Mouse (Mus musculus) heart, embryonic 16.5 days (tissue): Measurements from ENCODE around the gene Xrcc1. TPM values are rescaled to one million over a fixed set of nuclear protein-coding genes. Genes with fewer than 3 reads are reported as not detected.

ENCODE experiments used
- ATAC-seq: fragments of 200-750 bp; cut with Nextera tagmentation; replicated peaks from 2 replicates; pipeline ENCODE4 v1.8.0; 2017; ENCODE audit warnings: moderate number of reproducible peaks; ENCODE audit not compliant: insufficient read depth, low FRiP score; ENCODE audit errors: extremely low read depth
- H3K27ac ChIP-seq: fragments of 300-500 bp; sonication (generic); 2 replicates; pipeline ENCODE4 v1.5.1; 2014; ENCODE audit warnings: mild to moderate bottlenecking, low read length, control low read depth, moderate library complexity
- H3K27me3 ChIP-seq: fragments of 300-500 bp; sonication (generic); 2 replicates; pipeline ENCODE4 v1.6.1; 2014; ENCODE audit warnings: low read length, mixed read lengths; ENCODE audit not compliant: control insufficient read depth, insufficient read depth
- H3K36me3 ChIP-seq: fragments of 300-500 bp; sonication (generic); 2 replicates; pipeline ENCODE4 v1.6.1; 2014; ENCODE audit not compliant: control insufficient read depth, insufficient read depth
- H3K4me1 ChIP-seq: fragments of 300-500 bp; sonication (generic); 2 replicates; pipeline ENCODE4 v1.6.1; 2014; ENCODE audit warnings: low read length, mixed read lengths; ENCODE audit not compliant: control insufficient read depth, insufficient read depth
- H3K4me2 ChIP-seq: fragments of 300-500 bp; sonication (generic); 2 replicates; pipeline ENCODE4 v1.6.1; 2014; ENCODE audit warnings: low read depth, mild to moderate bottlenecking, control low read depth, low read length
- H3K4me3 ChIP-seq: fragments of 300-500 bp; sonication (generic); 2 replicates; pipeline ENCODE4 v1.5.1; 2014; ENCODE audit warnings: mild to moderate bottlenecking, control low read depth, low read length
- H3K9ac ChIP-seq: fragments of 300-500 bp; sonication (generic); 2 replicates; pipeline ENCODE4 v1.6.1; 2014; ENCODE audit warnings: low read length, control low read depth
- H3K9me3 ChIP-seq: fragments of 300-500 bp; sonication (generic); replicated peaks from 2 replicates; pipeline ENCODE4 v1.6.1; 2016; ENCODE audit warnings: low read length; ENCODE audit not compliant: control insufficient read depth
- WGBS: fragments of 180-500 bp; shearing (Covaris S2); extraction: QIAGEN DNeasy Blood & Tissue Kit; methylation state at CpG from one replicate; pipeline ENCODE4 v1.1.7; 2014; 5-methylcytosine and 5-hydroxymethylcytosine counted together
- polyA plus RNA-seq: library from polyadenylated mRNA; unstranded; fragments of >200 nt; fragmentation: Nextera tagmentation; extraction: Ambion mirVana; gene quantifications from 2 replicates; pipeline ENCODE4 v1.2.1, GENCODE M21; 2015

Xrcc1 gene
- polyA plus RNA-seq, 1 experiment from 2014 or later: 91.5 TPM

GRCm38 (mm10) chr7:24523723-24524122 lies 22.4 kb upstream of the Xrcc1 start:
- Histone ChIP-seq H3K27me3 (no peaks in the 10 kb centered on the region), H3K27ac (no peak overlapping the region), H3K9ac (no peak overlapping the region), H3K4me3 (no peak overlapping the region), H3K36me3 (no peaks in the 10 kb centered on the region), H3K4me1 (no peaks in the 10 kb centered on the region), H3K9me3 (no peaks in the 10 kb centered on the region), H3K4me2 (no peak overlapping the region)
- WGBS: 78% methylated on average over 6 of the region's 6 CpGs
- no peak for ATAC-seq

DNA sequence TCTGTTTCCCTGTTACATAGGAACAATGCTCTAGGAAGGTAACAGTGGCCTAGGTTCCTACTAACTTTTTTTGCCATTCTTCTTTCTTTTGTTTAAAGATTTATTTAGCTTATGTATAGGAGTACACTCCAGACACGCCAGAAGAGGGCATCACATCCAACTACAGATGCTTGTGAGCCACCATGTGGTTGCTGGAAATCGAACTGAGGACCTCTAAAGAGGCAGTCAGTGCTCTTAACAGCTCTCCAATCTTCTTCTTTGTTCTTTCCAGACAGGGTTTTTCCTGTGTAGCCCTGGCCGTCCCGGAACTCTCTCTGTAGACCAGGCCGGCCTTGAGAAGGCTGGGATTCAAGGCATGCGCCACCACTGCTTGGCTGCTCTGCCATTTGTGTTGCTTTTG lies 21.1 kb upstream of the Xrcc1 start:
- peaks cover 6% of the 10 kb centered on the region for H3K4me1 ChIP-seq
- no peaks in the 10 kb centered on the region for H3K36me3 ChIP-seq
- no peak overlapping the region for H3K27ac ChIP-seq
- no peak overlapping the region for H3K9ac ChIP-seq
- no peak overlapping the region for H3K4me3 ChIP-seq
- ATAC-seq: no peak
- no peaks in the 10 kb centered on the region for H3K9me3 ChIP-seq
- 78% methylated on average over 6 of the region's 6 CpGs for WGBS
- no peaks in the 10 kb centered on the region for H3K27me3 ChIP-seq
- H3K4me2 ChIP-seq: no peak overlapping the region

DNA sequence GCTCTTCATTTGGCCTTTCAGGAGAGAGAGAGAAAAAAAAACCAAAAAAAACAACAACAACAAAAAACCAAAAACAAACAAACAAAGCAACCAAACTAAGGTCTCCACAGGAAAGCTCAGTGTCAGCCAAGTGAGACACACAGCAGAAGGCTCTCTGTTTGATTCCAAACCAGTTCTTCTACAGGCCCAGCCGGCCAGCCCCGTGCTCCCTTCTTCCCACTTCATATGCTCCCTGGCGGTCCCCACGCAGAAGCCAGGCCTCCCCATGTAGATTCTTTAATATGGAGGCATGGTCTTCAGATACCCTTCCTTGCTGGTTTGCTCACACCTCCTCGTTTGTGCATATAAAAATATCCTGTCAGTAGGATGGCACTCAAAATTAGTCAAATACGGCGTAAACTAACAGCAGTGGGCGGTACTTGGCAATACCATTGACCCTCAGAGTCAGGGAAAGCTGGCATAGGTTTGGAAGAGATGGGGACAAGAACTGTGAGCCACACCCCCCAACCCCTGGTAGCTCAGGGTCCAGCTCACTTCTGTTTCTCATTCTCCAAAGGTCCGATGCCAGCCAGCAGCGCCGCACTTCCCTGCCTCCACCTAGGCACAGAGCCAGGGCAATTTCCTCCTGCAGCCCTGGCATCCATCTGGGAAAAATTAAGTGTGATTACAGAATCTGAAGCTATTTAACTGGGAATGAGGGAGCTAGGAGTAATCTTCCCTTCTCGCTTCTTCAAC lies 20.2 kb upstream of the Xrcc1 start:
- WGBS: 79% methylated on average over 12 of the region's 12 CpGs
- Histone ChIP-seq H3K9ac (no peak overlapping the region), H3K9me3 (no peaks in the 10 kb centered on the region), H3K36me3 (no peaks in the 10 kb centered on the region), H3K4me2 (no peak overlapping the region), H3K27ac (no peak overlapping the region), H3K4me1 (peaks cover 6% of the 10 kb centered on the region), H3K4me3 (no peak overlapping the region), H3K27me3 (no peaks in the 10 kb centered on the region)
- ATAC-seq: no peak

GRCm38 (mm10) chr7:24528861-24529260 lies 17.2 kb upstream of the Xrcc1 start:
- H3K4me1 ChIP-seq: peaks cover 13% of the 10 kb centered on the region
- no peak for ATAC-seq
- 84% methylated on average over 11 of the region's 11 CpGs for WGBS
- H3K9ac ChIP-seq: no peak overlapping the region
- H3K36me3 ChIP-seq: peaks cover 7% of the 10 kb centered on the region; the same call in 1 of the 2 replicates
- no peaks in the 10 kb centered on the region for H3K27me3 ChIP-seq
- no peak overlapping the region for H3K4me3 ChIP-seq
- H3K4me2 ChIP-seq: no peak overlapping the region
- no peaks in the 10 kb centered on the region for H3K9me3 ChIP-seq
- H3K27ac ChIP-seq: no peak overlapping the region

DNA sequence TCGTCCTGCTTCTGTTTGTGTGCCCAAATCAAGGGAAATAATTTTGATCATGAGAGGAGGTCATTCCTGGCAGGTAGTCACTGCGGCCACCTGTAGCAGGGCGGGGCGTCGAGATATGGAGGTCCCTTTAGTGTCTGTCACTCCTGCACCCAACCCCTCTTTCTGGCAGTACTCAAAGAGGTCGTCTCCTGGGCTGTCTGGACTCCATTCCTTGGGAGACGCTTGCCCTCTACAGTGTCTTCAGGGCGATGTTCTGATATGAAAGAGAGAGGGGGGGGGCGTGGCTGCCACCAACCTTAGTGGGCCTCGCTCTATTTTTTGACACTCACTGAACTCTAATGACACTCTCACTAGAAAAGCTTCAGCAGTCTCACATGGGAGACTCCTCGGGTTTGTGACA lies 16.5 kb upstream of the Xrcc1 start:
- Histone ChIP-seq H3K4me2 (peak overlapping the region; percentile 93), H3K9ac (peak overlapping the region; percentile 90), H3K4me1 (peaks cover 13% of the 10 kb centered on the region), H3K9me3 (no peaks in the 10 kb centered on the region), H3K4me3 (peak overlapping the region; percentile 85), H3K27ac (peak overlapping the region; percentile 97), H3K27me3 (no peaks in the 10 kb centered on the region), H3K36me3 (peaks cover 9% of the 10 kb centered on the region; the same call in 1 of the 2 replicates)
- no peak for ATAC-seq
- WGBS: 49% methylated on average over 11 of the region's 11 CpGs

DNA sequence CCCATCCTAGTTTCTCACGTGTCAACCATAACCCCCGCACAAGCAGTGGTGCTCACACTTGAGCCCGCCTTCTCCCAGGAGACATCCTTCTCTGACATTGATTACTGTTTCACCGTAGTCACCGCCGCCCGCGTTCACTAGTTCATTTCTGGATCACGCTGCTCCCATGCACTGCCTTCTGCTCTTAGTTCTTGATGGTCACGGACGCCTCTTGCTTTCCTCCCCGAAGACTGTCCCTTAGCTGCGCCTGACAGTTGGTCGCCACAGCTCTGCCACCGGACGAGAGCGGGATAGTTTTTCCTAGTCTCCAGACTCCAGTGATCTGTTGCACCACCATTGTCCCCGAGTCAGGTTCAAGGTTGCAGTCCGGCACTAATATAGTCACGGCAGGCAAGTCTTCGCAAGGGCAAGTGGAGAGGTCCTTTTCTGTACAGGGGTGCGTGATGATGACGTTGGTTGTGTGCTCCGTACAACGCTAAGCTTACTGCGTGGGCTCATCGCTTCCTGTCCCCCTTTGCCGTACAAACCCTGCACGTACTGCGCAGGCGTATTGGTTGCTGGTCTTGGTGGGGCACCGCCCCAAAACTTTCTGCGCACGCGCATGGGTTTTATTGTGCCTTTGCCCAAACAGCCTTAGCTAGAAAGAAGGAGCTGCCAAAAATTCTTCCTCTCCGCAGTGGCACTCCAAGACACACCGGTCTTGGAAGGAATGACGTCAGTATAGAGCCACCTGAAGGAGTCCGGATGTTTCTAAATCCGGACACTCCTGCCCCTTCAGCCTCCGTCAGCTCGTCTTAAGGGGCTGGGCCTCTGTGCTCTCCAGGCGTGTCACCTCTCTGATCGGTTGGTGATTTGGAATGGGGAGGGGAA lies 15.8 kb upstream of the Xrcc1 start, which contains the start of gene Irgq:
Irgq (plus strand) TSS at position 628 of the 870 bp plus-strand sequence.
- H3K27ac ChIP-seq: peak within 1 kb of the TSS; percentile 97
- H3K9ac ChIP-seq: peak within 1 kb of the TSS; percentile 93
- no peaks in the 10 kb centered on the region for H3K9me3 ChIP-seq
- WGBS: under 1% methylated on average over 44 of the region's 44 CpGs
- H3K27me3 ChIP-seq: no peaks in the 10 kb centered on the region
- ATAC-seq: peak; percentile 96
- H3K36me3 ChIP-seq: peaks cover 9% of the 10 kb centered on the region; the same call in 1 of the 2 replicates
- H3K4me2 ChIP-seq: peak within 1 kb of the TSS; percentile 93
- peaks cover 13% of the 10 kb centered on the region for H3K4me1 ChIP-seq
- peak within 1 kb of the TSS; percentile 85 for H3K4me3 ChIP-seq

DNA sequence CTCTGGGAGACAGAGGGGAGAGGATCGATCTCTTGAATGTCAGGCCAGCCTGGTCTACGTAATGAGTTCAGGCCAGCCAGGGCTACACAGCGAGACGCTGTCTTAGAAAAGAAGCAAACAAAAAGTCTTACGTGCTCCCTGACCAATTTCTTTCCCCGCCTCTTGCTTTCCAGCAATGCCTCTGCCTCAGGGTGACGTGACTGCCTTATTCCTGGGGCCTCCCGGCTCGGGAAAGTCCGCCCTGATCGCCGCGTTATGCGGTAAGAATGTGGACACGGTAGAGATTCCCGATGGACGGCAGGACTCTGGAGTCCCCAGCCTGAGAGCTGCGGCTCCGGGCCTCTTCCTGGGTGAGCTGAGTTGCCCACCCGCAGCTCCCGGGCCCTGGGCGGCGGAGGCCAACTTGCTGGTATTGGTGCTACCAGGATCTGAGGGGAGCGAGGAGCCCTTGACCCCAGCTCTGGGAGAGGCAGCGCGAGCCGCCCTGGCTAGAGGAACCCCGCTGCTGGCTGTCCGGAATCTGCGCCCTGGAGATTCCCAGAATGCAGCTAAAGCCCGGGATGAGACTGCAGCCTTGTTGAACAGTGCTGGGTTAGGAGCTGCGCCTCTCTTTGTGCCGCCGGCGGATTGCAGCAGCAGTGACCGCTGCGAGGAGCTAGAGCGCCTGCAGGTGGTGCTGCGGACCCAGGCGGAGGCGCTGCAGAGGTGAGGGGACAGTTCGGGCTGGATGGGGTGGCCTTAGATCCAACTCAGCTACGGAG lies 14.7 kb upstream of the Xrcc1 start:
- H3K27me3 ChIP-seq: no peaks in the 10 kb centered on the region
- WGBS: under 1% methylated on average over 42 of the region's 43 CpGs
- H3K9ac ChIP-seq: peak overlapping the region; percentile 93
- H3K36me3 ChIP-seq: peaks cover 13% of the 10 kb centered on the region
- H3K4me1 ChIP-seq: peaks cover 13% of the 10 kb centered on the region
- H3K9me3 ChIP-seq: no peaks in the 10 kb centered on the region
- ATAC-seq: peak; percentile 71
- peak overlapping the region; percentile 97 for H3K27ac ChIP-seq
- peak overlapping the region; percentile 85 for H3K4me3 ChIP-seq
- peak overlapping the region; percentile 93 for H3K4me2 ChIP-seq

DNA sequence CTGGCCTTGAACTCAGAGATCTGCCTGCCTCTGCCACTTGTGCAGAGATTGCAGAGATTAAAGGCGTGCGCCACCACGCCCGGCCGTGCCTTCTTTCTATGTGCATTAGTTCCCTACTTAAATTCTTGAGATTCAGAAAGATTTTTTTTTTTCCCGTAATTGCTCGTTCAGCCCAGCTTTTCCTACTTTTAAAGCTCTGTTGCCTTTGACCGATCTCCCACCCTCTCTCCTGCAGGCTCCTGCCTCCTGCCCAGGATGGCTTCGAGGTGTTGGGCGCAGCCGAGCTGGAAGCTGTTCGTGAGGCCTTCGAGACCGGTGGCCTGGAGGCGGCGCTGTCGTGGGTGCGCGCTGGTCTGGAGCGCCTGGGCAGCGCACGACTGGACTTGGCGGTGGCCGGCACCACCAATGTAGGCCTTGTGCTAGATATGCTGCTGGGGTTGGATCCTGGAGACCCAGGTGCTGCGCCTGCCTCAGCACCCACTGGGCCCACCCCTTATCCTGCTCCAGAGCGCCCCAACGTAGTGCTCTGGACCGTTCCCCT lies 13.0 kb upstream of the Xrcc1 start:
- Histone ChIP-seq H3K36me3 (peaks cover 14% of the 10 kb centered on the region), H3K9ac (no peak overlapping the region), H3K27me3 (no peaks in the 10 kb centered on the region), H3K27ac (no peak overlapping the region), H3K4me3 (no peak overlapping the region), H3K9me3 (no peaks in the 10 kb centered on the region), H3K4me1 (peaks cover 13% of the 10 kb centered on the region), H3K4me2 (no peak overlapping the region)
- WGBS: 81% methylated on average over 28 of the region's 28 CpGs
- no peak for ATAC-seq
